Mouse (Mus musculus) stomach, embryonic 16.5 days (tissue): ENCODE data around the gene Vmn1r119. TPM values are rescaled to one million over a fixed set of nuclear protein-coding genes. Genes with fewer than 3 reads are reported as not detected.
"Not testable (repeated sequence)": the region's sequence is repeated elsewhere in the genome, so short reads cannot be mapped to it uniquely, and the experiment has no call there.

Experiments used
- ATAC-seq: fragments of 200-750 bp; cut with Nextera tagmentation; 2 replicates; pipeline ENCODE4 v1.8.0; 2017; ENCODE audit warnings: moderate number of reproducible peaks, moderate TSS enrichment; ENCODE audit not compliant: insufficient read depth, low FRiP score
- H3K27ac ChIP-seq: fragments of 300-500 bp; sonication (generic); 2 replicates; pipeline ENCODE4 v1.5.1; 2014; ENCODE audit warnings: low read length
- H3K27me3 ChIP-seq: fragments of 300-500 bp; sonication (generic); 2 replicates; pipeline ENCODE4 v1.6.1; 2014; ENCODE audit warnings: low read length, control low read depth, mixed read lengths; ENCODE audit not compliant: control insufficient read depth, insufficient read depth
- H3K36me3 ChIP-seq: fragments of 300-500 bp; sonication (generic); 2 replicates; pipeline ENCODE4 v1.6.1; 2014; ENCODE audit warnings: low read length; ENCODE audit not compliant: control insufficient read depth, insufficient read depth
- H3K4me1 ChIP-seq: fragments of 300-500 bp; sonication (generic); 2 replicates; pipeline ENCODE4 v1.6.1; 2014; ENCODE audit warnings: low read length, control low read depth, mixed read lengths; ENCODE audit not compliant: control insufficient read depth, insufficient read depth
- H3K4me2 ChIP-seq: fragments of 300-500 bp; sonication (generic); 2 replicates; pipeline ENCODE4 v1.6.1; 2014; ENCODE audit warnings: low read depth, low read length, mixed read lengths
- H3K4me3 ChIP-seq: fragments of 300-500 bp; sonication (generic); replicated peaks from 2 replicates; pipeline ENCODE4 v1.5.1; 2014; ENCODE audit warnings: mild to moderate bottlenecking, low read length
- H3K9ac ChIP-seq: fragments of 300-500 bp; sonication (generic); 2 replicates; pipeline ENCODE4 v1.6.1; 2014; ENCODE audit warnings: low read length
- H3K9me3 ChIP-seq: fragments of 300-500 bp; sonication (generic); replicated peaks from 2 replicates; pipeline ENCODE4 v1.6.1; 2016; ENCODE audit warnings: low read length, control low read depth; ENCODE audit not compliant: control insufficient read depth
- WGBS: fragments of 180-500 bp; shearing (Covaris S2); extraction: QIAGEN DNeasy Blood & Tissue Kit; methylation state at CpG from one replicate; pipeline ENCODE4 v1.1.7; 2014; 5-methylcytosine and 5-hydroxymethylcytosine counted together
- polyA plus RNA-seq: library from polyadenylated mRNA; unstranded; fragments of >200 nt; fragmentation: Nextera tagmentation; extraction: Ambion mirVana; gene quantifications from 2 replicates; pipeline ENCODE4 v1.2.1, GENCODE M21; 2015

The Vmn1r119 gene
- polyA plus RNA-seq = not detected in 2 replicates

DNA sequence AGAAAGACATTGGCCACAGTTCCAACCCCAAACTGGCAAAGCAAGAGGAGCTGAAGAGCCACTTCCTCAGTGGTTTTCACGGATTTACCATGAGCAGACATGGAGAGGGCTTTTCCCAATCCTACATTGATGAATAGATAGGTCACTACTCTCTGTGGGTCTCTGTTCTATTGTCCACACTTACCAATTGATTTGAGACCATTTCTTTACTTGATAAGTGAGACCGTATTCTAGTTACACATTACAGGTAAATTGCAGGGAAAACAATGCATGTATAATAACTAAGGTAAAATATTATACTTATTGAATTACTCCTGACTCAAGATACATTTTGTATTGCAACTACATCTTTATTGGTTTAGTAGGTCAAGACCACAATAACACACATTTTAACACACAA lies at the start of gene Vmn1r119:
TSS of gene Vmn1r119 (minus strand) at position 101 of the 400 bp plus-strand sequence.
- H3K27me3 ChIP-seq, H3K27ac ChIP-seq, H3K4me3 ChIP-seq, H3K4me2 ChIP-seq, H3K36me3 ChIP-seq, ATAC-seq, H3K4me1 ChIP-seq, H3K9me3 ChIP-seq, H3K9ac ChIP-seq: not testable (repeated sequence)
- no CpG with 5 or more reads among the region's 2 CpGs for WGBS

DNA sequence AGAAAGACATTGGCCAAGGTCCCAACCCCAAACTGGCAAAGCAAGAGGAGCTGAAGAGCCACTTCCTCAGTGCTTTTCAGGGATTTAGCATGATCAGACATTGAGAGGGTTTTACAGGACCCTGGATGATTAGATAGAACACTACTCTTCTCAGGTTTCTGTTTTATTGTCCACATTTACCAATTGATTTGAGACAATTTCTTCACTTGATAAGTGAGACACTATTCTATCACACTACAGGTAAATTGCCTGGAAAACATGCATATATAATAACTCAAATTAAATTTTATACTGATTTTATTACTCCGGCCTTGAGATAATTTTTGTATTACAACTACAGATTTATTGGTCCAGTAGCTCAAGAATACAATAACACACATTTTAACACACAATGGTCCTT lies 41.4 kb upstream of the Vmn1r119 start, which contains the start of gene Vmn1r120:
TSS of gene Vmn1r120 (minus strand) at position 101 of the 400 bp plus-strand sequence.
- H3K9me3 ChIP-seq, ATAC-seq, H3K9ac ChIP-seq, H3K4me2 ChIP-seq, H3K4me1 ChIP-seq, H3K27ac ChIP-seq, H3K27me3 ChIP-seq, H3K36me3 ChIP-seq, H3K4me3 ChIP-seq: not testable (repeated sequence)
- 88% methylated on average over 1 of the region's 1 CpGs for WGBS

Other genes starting within 250 kb of the Vmn1r119 start
- not detected in 2 replicates for gene Vmn1r112, start 241.3 kb downstream of the Vmn1r119 start, polyA plus RNA-seq
- not detected in 2 replicates for gene Vmn1r113, start 225.2 kb downstream of the Vmn1r119 start, polyA plus RNA-seq
- not detected in 2 replicates for gene Vmn1r114, start 200.3 kb downstream of the Vmn1r119 start, polyA plus RNA-seq
- not detected in 2 replicates for gene Vmn1r115, start 167.5 kb downstream of the Vmn1r119 start, polyA plus RNA-seq
- gene Vmn1r116, start 140.2 kb downstream of the Vmn1r119 start, polyA plus RNA-seq = not detected in 2 replicates
- gene Vmn1r117, start 128.3 kb downstream of the Vmn1r119 start, polyA plus RNA-seq = not detected in 2 replicates
- gene Vmn1r118, start 100.1 kb downstream of the Vmn1r119 start, polyA plus RNA-seq = not detected in 2 replicates
- gene Vmn1r120, start 41.3 kb upstream of the Vmn1r119 start, polyA plus RNA-seq = not detected in 2 replicates
- not detected in 2 replicates for gene Vmn1r121, start 86.1 kb upstream of the Vmn1r119 start, polyA plus RNA-seq
- not detected in 2 replicates for gene Vmn1r122, start 121.7 kb upstream of the Vmn1r119 start, polyA plus RNA-seq
- not detected in 2 replicates for gene Vmn1r123, start 149.7 kb upstream of the Vmn1r119 start, polyA plus RNA-seq
- gene Gm5157, start 178.0 kb upstream of the Vmn1r119 start, polyA plus RNA-seq = not detected in 2 replicates
- gene Vmn1r124, start 248.2 kb upstream of the Vmn1r119 start, polyA plus RNA-seq = not detected in 2 replicates